Mouse (Mus musculus) frontal cortex, postnatal 36 days (tissue): ENCODE data around the gene Cnot10.

Experiments
- DNase-seq, 2 experiments: peaks; one replicate each; pipeline ENCODE4 v3.0.0; 2022; ENCODE audit warnings: low spot score in 2 of 2

Cnot10 gene

GRCm38 (mm10) chr9:114578646-114579045 lies 61.3 kb downstream of the Cnot10 start:
- DNase-seq, result no peak

DNA sequence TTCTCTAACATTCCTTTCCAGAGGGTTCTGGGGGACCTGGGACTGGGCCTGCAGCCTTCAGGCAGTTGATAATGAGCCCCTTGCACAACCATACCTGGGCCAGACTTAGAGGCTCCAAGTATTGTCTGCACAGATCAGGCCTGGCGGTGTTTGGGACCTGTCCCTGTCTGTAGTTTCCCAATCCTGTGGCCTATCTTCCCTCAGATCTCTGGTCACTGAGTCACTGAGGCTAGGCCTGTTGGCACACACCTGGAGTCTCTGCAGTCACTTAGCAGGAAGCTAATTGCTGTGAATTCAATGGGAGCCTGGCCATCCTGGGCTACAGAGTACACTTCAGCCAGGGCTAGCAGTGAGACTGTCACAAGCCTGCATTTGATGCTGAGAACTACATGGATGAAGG lies 64.0 kb downstream of the Cnot10 start:
- DNase-seq, result no peak

GRCm38 (mm10) chr9:114573528-114573927 lies 66.5 kb downstream of the Cnot10 start:
- DNase-seq, result no peak

DNA sequence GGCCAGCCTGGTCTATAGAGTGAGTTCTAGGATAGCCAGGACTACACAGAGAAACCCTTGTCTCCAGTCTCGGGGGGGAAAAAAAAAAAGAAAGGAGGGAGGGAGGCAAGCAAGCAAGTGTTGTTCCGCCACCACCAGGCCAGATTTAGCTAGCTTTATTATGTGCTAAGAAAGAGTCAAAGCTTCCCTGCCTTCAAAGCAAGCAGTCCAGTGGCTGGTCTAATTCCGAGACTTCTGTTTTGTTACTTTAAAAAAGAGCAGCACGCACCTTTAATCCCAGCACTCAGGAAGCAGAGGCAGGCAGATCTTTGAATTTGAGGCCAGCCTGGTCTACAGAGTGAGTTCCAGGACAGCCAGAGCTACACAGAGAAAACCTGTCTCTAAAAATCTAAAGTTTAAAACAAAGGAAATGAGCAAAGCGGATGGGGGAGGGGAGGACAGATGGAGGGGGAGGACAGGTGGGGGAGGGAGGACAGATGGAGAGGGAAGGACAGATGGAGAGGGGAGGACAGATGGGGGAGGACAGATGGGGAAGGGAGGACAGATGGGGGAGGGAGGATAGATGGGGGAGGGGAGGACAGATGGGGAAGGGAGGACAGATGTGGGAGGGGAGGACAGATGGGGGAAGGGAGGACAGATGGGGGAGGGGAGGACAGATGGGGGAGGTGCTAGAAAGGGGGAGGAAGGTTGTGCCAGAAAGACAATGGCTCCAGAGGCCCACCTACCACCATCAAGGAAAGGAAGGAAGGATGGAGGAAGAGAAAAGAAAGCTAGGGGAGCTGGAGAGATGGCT lies 71.1 kb downstream of the Cnot10 start:
- DNase-seq, result no peak

DNA sequence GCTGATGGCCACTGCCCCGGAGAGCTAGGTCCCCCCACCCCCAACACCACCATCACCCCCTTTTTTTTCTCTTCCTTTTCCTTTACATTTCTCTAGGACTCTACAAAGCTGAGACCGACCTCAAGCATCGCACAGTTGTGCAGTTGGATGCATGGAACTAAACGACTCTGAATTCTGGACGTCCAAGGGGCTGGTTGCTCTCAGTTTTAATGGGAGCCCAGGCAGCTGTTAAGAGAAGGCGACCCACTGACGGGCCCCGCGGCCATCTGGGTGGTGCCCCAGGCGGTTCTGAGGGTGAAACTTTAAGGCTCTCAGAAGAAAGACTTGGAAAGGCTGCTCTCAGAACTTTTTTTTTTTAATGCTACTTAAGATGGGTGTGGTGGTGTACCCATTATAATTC lies 75.3 kb downstream of the Cnot10 start:
- no peak for DNase-seq

DNA sequence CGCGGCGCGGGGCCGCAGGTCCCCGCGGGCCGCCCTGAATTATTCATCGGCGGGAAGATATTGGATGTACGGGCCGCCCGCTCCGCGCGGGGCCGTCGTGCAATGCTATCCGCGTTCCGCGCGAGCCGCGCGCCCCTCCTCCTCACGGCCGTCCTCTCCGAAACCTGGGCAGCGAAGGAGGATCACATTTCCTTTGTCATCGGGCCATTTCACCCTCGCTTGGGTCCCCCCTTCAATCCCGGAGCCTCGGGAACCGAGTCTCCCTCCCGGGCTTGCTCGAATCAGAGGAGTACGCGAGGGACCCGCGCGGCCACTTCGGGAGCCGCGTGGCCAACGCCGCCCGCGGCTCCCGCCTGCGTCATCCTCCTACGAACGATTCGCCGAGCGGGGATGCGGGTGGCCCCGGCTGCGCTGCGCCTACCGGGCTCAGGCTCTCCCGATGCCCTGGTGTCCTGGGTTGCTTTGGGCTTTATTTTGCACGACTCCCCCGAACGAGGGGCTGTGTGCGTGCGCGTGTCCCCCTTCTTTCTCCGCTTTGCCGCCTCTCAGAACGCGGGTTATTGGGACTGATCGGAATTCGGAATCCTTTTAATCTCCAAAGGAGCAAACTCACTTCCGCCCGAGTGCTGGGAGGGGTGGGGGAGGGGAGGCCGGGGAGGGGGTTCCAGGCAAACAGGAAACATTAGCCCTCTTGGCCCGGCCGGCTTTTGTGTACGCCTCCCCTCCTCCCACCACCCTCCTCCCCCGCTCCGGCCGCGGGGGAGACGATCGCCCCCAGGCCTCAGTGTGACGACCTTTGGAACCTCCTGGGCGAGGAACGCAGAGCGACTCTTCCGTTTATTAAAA lies 76.0 kb downstream of the Cnot10 start, which contains the start of gene Trim71:
Gene Trim71, minus strand, starts transcription at position 609 of the 846 bp plus-strand sequence.
- DNase-seq, result peak; percentile 19 to 32

GRCm38 (mm10) chr9:114562919-114563751 lies 76.8 kb downstream of the Cnot10 start:
- DNase-seq, result peak in 1 of 2 experiments; percentile 24

GRCm38 (mm10) chr9:114562031-114562918 lies 77.7 kb downstream of the Cnot10 start:
- DNase-seq, result no peak

- DNase-seq, result no peak
Measured at GRCm38 (mm10) chr9:114561671-114561971, 78.4 kb downstream of the Cnot10 start.

DNA sequence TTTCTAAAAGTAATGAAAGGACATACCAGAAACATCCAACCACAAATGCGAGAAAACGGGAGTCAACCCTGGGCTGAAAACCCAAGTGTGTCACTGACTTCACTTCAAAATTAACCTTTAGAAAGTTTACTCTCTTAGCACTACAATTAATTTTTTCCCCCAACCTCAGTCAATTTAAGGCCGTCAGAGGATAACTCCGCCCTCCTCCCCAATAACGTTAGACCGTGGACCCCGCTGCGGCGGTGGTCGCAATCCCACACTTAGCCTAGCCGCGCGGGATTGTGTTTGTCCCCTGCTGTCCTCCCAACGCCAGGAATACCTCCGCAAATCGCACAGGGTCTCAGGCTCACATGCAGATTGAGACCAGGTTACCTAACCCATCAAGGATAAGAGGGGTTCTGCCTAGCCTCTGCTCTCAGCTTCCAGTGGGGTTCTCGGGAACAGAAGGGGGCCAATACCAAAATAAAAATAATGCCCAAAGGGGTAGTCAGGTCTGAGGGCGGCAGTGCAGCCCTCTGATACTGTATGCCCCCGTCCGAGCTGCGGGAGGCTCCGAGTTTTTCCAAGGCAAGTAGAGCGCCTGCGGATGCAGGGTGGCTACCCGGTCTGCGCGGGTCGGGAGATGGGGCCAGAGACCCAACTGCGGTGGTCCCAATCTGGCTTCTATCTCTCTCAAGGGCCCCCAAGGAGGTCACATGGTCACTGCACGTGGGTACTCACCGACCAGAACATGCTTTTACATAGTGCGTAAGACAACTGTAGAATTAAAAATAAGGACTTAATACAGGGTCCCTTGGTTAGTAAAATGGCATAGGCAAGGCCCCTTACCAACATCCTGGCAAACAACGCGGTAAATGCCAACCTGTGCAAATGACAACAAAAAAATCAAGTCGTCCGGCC lies 79.0 kb downstream of the Cnot10 start:
- DNase-seq, result no peak

GRCm38 (mm10) chr9:114560141-114560540 lies 79.8 kb downstream of the Cnot10 start:
- no peak for DNase-seq

DNA sequence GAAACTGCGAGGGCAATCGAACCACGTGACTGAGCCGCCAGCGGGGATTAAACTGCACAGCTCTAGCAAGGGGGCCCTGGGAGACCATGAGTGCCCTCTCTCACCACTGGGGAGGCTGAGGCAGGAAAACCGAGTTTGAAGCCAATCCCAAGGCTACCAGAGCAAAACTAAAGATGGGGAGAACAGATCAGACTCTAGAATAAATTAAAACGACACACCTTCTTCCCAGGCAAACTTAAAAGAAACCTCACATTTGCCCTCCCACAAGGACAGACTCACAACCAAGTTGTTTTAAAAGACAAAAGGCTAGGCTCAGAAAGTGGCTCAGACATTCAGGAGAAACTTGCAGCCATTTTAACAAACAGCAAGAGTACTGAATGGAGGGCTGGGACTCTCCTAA lies 82.9 kb downstream of the Cnot10 start:
- no peak for DNase-seq

- no peak for DNase-seq
Measured at GRCm38 (mm10) chr9:114556276-114556855, 83.6 kb downstream of the Cnot10 start.

DNA sequence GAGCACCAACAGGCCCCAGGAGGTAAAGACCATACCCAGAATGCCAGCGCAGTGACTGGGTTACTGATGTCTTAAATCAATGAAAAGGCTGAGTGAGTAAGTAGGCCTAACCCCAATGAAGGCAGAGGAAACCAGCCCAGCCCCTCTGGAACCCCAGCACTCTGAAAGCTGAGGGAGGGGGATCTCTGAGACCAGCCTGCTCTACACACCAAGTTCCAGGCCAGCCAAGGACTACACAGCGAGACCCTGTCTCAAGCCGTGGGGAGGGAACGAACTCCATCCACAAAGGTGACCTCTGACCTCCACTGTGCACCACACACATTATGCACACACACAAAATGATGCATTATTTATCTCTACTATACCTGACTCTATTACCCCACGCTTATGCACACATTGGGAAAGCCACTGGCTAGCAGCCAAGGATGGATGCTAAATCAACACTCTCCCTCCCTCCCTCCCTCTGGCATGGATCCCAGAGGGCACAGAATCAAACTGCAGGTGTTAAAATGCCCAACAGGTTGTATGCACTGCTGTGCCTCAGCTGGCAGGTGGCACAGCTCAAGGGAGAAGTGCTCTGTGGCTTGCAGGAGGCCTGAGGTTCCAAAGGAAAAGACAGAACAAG lies 85.5 kb downstream of the Cnot10 start:
- DNase-seq, result no peak

GRCm38 (mm10) chr9:114553828-114554227 lies 86.2 kb downstream of the Cnot10 start:
- DNase-seq, result no peak

GRCm38 (mm10) chr9:114550033-114550432 lies 90.0 kb downstream of the Cnot10 start:
- DNase-seq, result no peak

DNA sequence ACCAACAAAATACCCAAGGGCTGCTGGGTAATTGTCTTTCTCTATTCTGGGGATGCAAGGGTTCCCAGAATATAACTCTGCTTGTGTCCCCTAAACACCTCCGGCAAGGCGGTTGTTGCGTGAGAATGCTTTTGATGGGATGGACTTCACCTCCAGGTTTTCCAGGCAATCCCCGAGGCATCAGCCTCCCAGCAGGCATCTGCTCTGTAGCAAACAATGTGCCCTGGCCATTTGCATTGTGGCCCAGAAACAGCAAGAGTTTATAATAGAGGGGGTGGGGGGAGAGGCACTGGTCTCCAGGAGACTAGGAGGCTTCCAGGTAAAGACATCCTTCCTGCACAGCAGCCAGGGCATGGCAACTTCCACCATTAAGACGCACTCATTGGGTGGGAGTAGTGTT lies 90.9 kb downstream of the Cnot10 start:
- no peak for DNase-seq

- DNase-seq, result no peak
Measured at GRCm38 (mm10) chr9:114548496-114548895, 91.5 kb downstream of the Cnot10 start.

DNA sequence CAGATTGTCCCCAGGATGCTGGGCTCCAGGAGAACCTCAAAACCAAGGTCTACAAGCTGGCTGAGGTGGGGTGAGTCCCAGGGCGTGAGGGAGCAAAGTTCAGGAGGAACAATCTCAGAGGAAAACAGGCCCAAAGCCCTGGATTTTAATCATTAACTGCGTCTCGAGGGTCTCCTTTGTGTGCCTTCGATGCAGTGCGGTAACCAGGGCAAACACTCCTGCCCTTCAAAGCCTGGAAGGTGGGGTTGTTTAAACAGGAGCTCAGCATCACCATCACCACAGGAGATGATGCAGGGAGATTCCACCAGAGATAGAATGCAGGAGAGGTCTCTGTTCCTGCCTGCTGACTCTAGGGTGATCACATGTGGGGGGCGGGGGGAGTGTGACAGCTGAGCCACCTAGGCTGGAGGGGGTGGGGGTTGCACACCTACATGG lies 92.3 kb downstream of the Cnot10 start:
- no peak for DNase-seq
